Mouse (Mus musculus): Measurements from ENCODE around the gene Camk1. TPM values are rescaled to one million over a fixed set of nuclear protein-coding genes. Genes with fewer than 3 reads are reported as not detected.
"Not testable (repeated sequence)": the region's sequence is repeated elsewhere in the genome, so short reads cannot be mapped to it uniquely, and the experiment has no call there.

The Camk1 gene
- polyA plus RNA-seq, 1 experiment = 63.2 TPM

- Histone ChIP-seq H3K27me3 (replicated peaks; ENCODE audit: control insufficient read depth, insufficient read depth, low read length) (no peaks in the 10 kb centered on the region), H3K4me3 (ENCODE audit: insufficient read depth, low read depth, low read length) (no peak overlapping the region), H3K4me1 (ENCODE audit: control insufficient read depth, insufficient read depth, low read length) (peaks cover 14% of the 10 kb centered on the region), H3K27ac (ENCODE audit: insufficient read depth, low read depth, low read length) (0 out of 2 replicates have a peak overlapping the region, but pooled peaks have one; percentile 25), H3K36me3 (ENCODE audit: control insufficient read depth, insufficient read depth, low read length) (no peaks in the 10 kb centered on the region)
- DNase-seq = peak; percentile 49
- no peak for TF ChIP-seq POLR2A (IDR thresholded peaks at IDR 0.05; ENCODE audit: low read depth, low read length)
- no peak for TF ChIP-seq CTCF (conservative IDR thresholded peaks at IDR 0.05; ENCODE audit: insufficient read depth, insufficient read length, low read depth, low read length)
- WGBS = 37% methylated on average over 4 of the region's 7 CpGs
Observed at GRCm38 (mm10) chr6:113342297-113342696, 1.5 kb downstream of the Camk1 start.

GRCm38 (mm10) chr6:113341574-113341973 is 2.2 kb downstream of the Camk1 start:
- Histone ChIP-seq H3K4me3 (ENCODE audit: insufficient read depth, low read depth, low read length) (no peak overlapping the region), H3K27ac (ENCODE audit: insufficient read depth, low read depth, low read length) (peak overlapping the region; percentile 19; the same call in 1 of the 2 replicates), H3K27me3 (replicated peaks; ENCODE audit: control insufficient read depth, insufficient read depth, low read length) (no peaks in the 10 kb centered on the region), H3K36me3 (ENCODE audit: control insufficient read depth, insufficient read depth, low read length) (no peaks in the 10 kb centered on the region), H3K4me1 (ENCODE audit: control insufficient read depth, insufficient read depth, low read length) (peaks cover 14% of the 10 kb centered on the region)
- 67% methylated on average over 6 of the region's 6 CpGs for WGBS
- no peak for TF ChIP-seq CTCF (conservative IDR thresholded peaks at IDR 0.05; ENCODE audit: insufficient read depth, insufficient read length, low read depth, low read length)
- no peak for TF ChIP-seq POLR2A (IDR thresholded peaks at IDR 0.05; ENCODE audit: low read depth, low read length)
- DNase-seq = peak; percentile 25

- Histone ChIP-seq H3K4me3 (ENCODE audit: insufficient read depth, low read depth, low read length) (no peak overlapping the region), H3K4me1 (ENCODE audit: control insufficient read depth, insufficient read depth, low read length) (peaks cover 10% of the 10 kb centered on the region; the same call in 1 of the 2 replicates), H3K36me3 (ENCODE audit: control insufficient read depth, insufficient read depth, low read length) (no peaks in the 10 kb centered on the region), H3K27me3 (replicated peaks; ENCODE audit: control insufficient read depth, insufficient read depth, low read length) (no peaks in the 10 kb centered on the region), H3K27ac (ENCODE audit: insufficient read depth, low read depth, low read length) (no peak overlapping the region)
- 51% methylated on average over 8 of the region's 8 CpGs for WGBS
- no peak for TF ChIP-seq POLR2A (IDR thresholded peaks at IDR 0.05; ENCODE audit: low read depth, low read length)
- no peak for TF ChIP-seq CTCF (conservative IDR thresholded peaks at IDR 0.05; ENCODE audit: insufficient read depth, insufficient read length, low read depth, low read length)
- peak; percentile 65 for DNase-seq
Observed at GRCm38 (mm10) chr6:113336852-113337620, 6.7 kb downstream of the Camk1 start.

GRCm38 (mm10) chr6:113334216-113334615 is 9.6 kb downstream of the Camk1 start:
- Histone ChIP-seq H3K27ac (ENCODE audit: insufficient read depth, low read depth, low read length) (no peak overlapping the region), H3K36me3 (ENCODE audit: control insufficient read depth, insufficient read depth, low read length) (no peaks in the 10 kb centered on the region), H3K4me1 (ENCODE audit: control insufficient read depth, insufficient read depth, low read length) (peaks cover 10% of the 10 kb centered on the region; the same call in 1 of the 2 replicates), H3K27me3 (replicated peaks; ENCODE audit: control insufficient read depth, insufficient read depth, low read length) (no peaks in the 10 kb centered on the region), H3K4me3 (ENCODE audit: insufficient read depth, low read depth, low read length) (no peak overlapping the region)
- no peak for DNase-seq
- 70% methylated on average over 6 of the region's 6 CpGs for WGBS
- TF ChIP-seq CTCF (conservative IDR thresholded peaks at IDR 0.05; ENCODE audit: insufficient read depth, insufficient read length, low read depth, low read length) = no peak
- TF ChIP-seq POLR2A (IDR thresholded peaks at IDR 0.05; ENCODE audit: low read depth, low read length) = no peak

- Histone ChIP-seq H3K4me3 (ENCODE audit: insufficient read depth, low read depth, low read length) (no peak overlapping the region), H3K36me3 (ENCODE audit: control insufficient read depth, insufficient read depth, low read length) (no peaks in the 10 kb centered on the region), H3K27ac (ENCODE audit: insufficient read depth, low read depth, low read length) (peak overlapping the region; percentile 58), H3K27me3 (replicated peaks; ENCODE audit: control insufficient read depth, insufficient read depth, low read length) (no peaks in the 10 kb centered on the region), H3K4me1 (ENCODE audit: control insufficient read depth, insufficient read depth, low read length) (peaks cover 10% of the 10 kb centered on the region; the same call in 1 of the 2 replicates)
- 27% methylated on average over 14 of the region's 14 CpGs for WGBS
- TF ChIP-seq POLR2A (IDR thresholded peaks at IDR 0.05; ENCODE audit: low read depth, low read length) (no peak), CTCF (conservative IDR thresholded peaks at IDR 0.05; ENCODE audit: insufficient read depth, insufficient read length, low read depth, low read length) (no peak)
- peak; percentile 90 for DNase-seq
Observed at GRCm38 (mm10) chr6:113333137-113333950, 10.4 kb downstream of the Camk1 start.

- not testable (repeated sequence) for H3K27me3 ChIP-seq (replicated peaks; ENCODE audit: control insufficient read depth, insufficient read depth, low read length); DNase-seq; H3K4me3 ChIP-seq (ENCODE audit: insufficient read depth, low read depth, low read length); H3K36me3 ChIP-seq (ENCODE audit: control insufficient read depth, insufficient read depth, low read length)
- Histone ChIP-seq H3K27ac (ENCODE audit: insufficient read depth, low read depth, low read length) (peak overlapping the region; percentile 57; the same call in 1 of the 2 replicates), H3K4me1 (ENCODE audit: control insufficient read depth, insufficient read depth, low read length) (peaks cover 10% of the 10 kb centered on the region; the same call in 1 of the 2 replicates)
- WGBS = 39% methylated on average over 6 of the region's 6 CpGs
Observed at GRCm38 (mm10) chr6:113332734-113333133, 11.1 kb downstream of the Camk1 start.

- Histone ChIP-seq H3K36me3 (ENCODE audit: control insufficient read depth, insufficient read depth, low read length) (no peaks in the 10 kb centered on the region), H3K4me1 (ENCODE audit: control insufficient read depth, insufficient read depth, low read length) (peaks cover 10% of the 10 kb centered on the region; the same call in 1 of the 2 replicates), H3K27ac (ENCODE audit: insufficient read depth, low read depth, low read length) (no peak overlapping the region), H3K4me3 (ENCODE audit: insufficient read depth, low read depth, low read length) (no peak overlapping the region), H3K27me3 (replicated peaks; ENCODE audit: control insufficient read depth, insufficient read depth, low read length) (no peaks in the 10 kb centered on the region)
- TF ChIP-seq CTCF (conservative IDR thresholded peaks at IDR 0.05; ENCODE audit: insufficient read depth, insufficient read length, low read depth, low read length) = no peak
- no peak for TF ChIP-seq POLR2A (IDR thresholded peaks at IDR 0.05; ENCODE audit: low read depth, low read length)
- no peak for DNase-seq
- 96% methylated on average over 11 of the region's 11 CpGs for WGBS
Observed at GRCm38 (mm10) chr6:113331721-113332120, 12.1 kb downstream of the Camk1 start.

Data from kidney, adult 2 months (tissue).